Mouse (Mus musculus) layer of hippocampus, adult 8-10 months (tissue): ENCODE results near the gene Tprn. TPM values are rescaled to one million over a fixed set of nuclear protein-coding genes. Genes with fewer than 3 reads are reported as not detected.

Source experiments
- DNase-seq, 2 experiments: peaks; one replicate each; pipeline ENCODE4 v3.0.0; 2022; ENCODE audit warnings: low spot score in 2 of 2
- total RNA-seq, 4 experiments: library from RNA; stranded (reverse); gene quantifications; 2 replicates each; pipeline ENCODE4 v1.2.4; 2022

The Tprn gene
- total RNA-seq, result 10 to 100 TPM; 19.9 to 27.8 (median 24.3) TPM

DNA sequence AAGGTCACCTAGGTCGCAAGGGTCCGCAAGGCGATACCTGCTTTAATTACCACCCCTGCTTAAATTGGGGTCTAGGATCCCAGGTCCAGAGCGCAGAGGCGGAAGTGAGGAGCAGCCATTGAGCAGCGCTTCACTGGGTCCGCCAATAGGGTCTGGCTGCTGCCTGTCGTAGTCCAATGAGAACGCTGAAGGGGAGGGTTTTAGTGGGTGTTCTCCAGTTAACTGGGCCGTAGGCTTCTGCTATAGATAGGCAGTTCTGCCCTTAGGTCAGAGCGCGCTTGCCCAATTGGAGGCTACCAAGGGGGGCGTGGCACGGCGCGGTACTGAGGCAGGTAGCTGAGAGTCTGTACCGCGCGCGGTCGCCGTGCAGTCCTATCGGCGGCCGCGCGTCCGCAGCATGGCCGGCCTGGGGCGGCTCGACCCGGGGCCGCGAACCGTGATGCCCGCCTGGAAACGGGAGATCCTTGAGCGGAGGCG lies at the start of gene Tprn:
Tprn (plus strand) TSS at position 328 of the 477 bp plus-strand sequence.
- peak; percentile 94 to 97 for DNase-seq

DNA sequence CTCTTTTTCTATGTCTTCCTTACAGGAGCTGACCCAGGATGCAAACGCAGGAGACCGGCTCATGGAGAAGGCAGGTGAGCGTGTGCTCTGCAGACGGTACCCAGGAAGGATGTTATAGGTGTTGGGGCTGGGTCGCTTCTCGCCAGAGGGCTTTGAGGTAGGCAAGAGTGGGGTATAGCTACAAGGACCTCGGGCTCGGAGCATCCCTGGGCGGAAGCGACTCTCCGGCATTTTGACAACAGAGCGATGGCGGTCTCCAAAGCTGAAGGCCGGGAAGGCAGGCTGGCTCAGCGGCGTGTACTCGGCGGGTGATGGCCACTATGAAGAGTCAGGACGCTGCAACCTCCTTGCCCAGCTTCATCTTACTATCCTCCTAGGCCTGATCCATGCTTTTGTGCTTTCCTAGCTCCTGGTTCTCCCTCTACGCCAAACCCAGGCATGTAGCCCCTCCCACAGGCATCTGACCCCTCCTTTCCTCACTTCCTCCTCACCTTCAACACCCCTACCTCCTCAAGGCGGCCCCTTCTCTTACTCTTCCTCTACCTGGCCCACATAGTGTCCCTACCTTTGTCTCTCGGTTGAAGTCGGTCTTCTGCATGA lies 49.1 kb upstream of the Tprn start:
- DNase-seq, result no peak

DNA sequence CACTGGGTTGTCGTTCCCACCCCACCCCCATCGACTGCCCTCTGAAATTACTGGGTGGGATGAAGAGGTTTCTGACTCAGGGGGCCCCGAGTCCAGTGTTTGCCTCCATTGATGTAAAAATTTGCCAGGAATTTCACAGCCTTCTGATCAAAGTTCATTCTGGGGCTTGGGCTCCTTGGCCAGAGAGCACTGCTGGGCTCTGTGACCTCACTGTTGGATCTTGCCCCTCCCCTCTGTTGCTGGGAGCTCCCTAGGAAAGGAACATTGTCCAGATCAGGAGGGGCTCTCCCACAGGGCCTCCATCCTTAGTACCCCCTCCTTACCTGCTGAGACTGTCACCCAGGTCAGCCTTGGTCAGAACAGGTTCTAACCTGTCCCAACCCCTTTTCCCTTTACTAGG lies 48.0 kb upstream of the Tprn start, which contains the start of gene Stpg3:
Stpg3 (minus strand) TSS at position 194 of the 400 bp plus-strand sequence.
- no peak for DNase-seq

DNA sequence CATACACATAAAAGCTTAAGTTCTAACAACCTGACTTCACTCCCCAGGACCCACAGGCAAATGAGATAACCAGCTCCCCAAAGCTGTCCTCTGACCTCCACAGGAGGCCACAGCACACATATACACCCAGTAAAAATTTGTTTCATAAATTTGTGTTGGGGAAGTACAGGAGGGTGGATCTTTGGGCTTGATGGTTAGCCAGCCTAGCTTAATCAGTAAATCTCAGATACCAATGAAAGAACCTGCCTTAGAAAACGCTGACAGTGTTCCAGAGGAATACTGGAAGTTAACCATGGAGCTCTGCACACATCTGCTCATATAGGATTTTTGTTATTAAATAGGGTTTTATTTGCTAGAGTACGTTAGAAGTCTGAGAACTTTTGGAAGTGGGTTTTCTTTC lies 44.8 kb upstream of the Tprn start:
- DNase-seq, result no peak

DNA sequence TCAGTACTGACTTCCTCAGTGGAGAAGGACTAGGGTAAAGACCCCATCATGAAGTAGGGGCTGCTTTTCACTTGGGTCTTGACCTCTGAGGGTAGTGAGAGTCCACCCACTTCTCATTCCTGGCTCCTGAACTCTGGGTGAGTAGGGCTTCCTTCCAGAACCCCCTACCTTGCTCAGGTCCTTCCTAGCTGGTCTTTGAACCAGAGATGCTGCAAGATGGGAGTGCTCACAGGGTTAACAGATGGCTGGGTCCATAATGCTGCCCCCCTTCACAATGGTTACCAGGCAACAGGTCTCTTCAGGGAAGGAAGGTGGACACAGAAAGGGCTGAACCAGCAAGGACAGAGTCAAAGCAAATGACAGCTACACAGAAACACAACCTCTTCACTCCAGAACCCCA lies 44.0 kb upstream of the Tprn start, which contains the start of gene Fam166a:
Fam166a (plus strand) TSS at position 301 of the 400 bp plus-strand sequence.
- no peak for DNase-seq

DNA sequence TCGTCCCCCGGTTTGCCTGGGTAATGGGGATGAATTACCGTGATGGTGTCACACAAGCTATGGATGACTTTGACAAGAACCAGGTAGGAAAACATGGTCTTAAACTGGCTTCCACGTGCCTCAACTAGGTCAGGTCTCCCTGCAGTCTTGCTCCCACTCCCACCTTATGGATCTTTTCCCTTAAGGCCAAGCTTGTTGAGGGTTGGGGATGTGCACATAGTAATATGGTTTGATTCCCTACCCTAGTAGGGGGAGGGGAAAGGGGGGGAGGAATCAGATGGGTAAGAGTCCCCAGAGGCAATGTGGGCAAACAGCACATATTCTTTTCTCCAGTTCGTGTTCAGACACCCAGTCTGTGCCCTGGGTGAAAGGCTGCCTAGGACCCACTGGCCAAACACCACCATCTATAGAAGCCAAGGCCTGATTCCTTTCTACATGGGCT lies 41.1 kb upstream of the Tprn start:
- no peak for DNase-seq

DNA sequence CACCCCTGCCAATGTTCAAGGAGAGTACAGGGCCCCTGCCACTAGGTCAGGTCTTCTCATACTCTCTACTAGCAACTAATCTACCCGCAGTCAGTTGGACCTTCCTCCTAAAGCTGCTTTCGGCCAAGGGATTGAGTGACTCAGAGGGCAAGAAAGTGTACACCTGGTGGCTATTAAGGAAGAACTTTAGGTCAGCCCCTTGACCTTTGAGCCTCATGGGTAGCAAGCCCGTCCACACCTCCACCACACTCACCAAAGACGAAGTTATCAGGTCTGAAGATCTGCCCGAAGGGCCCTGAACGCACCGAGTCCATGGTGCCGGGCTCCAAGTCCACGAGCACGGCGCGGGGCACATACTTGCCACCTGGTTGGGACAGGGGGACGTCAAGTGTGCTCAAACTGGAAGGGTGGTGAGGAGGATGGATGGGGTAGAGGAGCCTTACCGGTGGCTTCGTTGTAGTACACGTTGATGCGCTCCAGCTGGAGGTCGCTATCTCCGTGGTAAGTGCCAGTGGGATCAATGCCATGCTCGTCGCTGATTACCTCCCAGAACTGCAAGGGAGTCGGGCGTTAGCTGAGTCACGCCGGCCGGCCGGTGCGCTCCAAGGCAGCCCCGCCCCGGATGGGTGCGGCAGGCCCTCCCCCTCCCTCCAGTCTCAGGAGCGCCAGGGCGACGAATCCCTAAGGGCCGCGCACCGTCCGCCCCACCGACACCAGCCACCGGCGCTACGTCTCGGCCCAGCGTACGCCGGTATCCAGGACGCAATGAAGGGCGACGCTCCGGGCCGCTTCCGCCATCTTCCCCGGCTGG lies 38.5 kb upstream of the Tprn start:
- peak; percentile 67 for DNase-seq

DNA sequence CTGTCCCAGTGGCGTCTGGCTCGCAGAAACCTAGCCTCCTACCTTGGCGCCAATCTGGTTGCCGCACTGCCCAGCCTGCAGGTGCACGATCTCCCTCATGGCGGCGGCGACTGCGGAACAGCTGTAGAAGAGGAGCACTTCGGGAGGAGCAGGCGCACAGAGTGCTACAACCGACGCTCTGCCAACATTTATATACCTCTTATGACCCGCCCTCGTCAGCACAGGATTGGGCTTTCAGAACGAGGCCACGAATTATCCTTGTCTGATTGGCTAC lies 38.0 kb upstream of the Tprn start, which contains the start of gene Tubb4b:
Tubb4b (minus strand) TSS at position 211 of the 274 bp plus-strand sequence.
- DNase-seq, result no peak

DNA sequence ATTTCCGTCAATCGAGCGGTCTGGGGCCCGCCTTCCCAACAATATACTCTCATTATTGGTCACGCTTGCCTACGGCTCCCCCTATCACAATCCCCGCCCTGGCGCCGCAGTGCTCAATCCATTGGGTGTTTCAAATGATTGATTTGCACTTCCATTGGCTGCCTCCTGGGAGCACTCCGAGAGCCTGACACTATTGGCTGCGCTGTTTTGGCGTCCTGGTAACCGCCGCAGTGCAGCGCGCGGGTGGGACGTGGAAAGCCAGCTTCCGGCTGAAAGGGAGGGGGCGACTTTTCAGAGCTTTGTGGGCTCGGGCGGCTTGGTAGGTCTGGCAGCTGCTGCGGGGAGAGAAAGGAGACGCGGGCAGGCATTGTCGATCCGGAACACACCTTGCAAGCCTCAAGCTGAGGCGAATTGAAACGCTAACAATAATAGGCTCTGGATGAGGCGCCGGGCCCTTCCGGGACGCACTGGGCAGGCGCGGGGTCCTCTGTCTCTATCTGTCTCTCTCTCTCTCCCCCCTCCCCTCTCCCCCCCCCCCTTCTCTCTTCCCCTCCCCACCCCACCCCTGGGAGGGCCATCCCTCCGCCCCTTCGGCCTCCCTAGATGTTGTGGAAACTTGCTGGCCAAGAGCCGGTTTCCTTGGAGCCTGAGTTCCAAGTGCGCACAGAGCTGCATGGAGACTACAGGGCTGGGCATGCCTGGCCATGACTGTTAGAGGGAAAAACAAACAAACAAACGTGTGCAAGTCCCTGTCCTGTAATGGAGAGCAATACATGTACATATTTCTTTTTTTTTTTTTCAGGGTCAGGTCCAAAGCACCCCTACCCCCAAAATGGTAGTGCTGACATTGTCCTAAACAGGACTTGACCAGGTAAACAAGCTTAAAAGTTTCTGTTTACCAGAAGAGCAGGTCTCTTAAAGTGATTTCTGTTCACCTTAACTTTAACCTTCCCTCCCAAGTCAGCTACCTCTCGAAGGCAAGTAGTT lies 37.4 kb upstream of the Tprn start:
- DNase-seq, result peak; percentile 99 to 100

DNA sequence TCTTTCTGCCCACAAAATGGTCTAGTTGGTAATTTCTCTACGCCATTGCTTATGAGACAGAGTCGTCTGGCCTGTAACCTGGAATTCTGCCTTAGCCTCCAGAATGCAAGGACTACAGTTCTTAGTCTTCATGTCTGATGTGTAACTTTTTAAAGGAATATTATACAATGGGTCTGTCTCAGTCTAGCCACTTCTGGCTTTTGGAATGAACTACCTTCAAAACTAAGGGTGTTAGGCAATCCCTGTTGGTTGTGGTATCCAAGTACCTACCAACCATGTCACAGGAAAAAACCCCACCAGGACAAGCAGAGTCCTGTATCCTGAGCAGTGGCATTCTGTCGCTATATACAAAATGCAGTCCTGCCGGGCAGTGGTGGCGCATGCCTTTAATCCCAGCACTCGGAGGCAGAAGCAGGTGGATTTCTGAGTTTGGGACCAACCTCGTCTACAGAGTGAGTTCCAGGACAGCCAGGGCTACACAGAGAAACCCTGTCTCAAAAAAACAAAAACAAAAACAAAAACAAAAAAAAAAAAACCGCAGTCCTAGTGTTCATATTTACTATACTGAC lies 36.5 kb upstream of the Tprn start:
- DNase-seq, result no peak

DNA sequence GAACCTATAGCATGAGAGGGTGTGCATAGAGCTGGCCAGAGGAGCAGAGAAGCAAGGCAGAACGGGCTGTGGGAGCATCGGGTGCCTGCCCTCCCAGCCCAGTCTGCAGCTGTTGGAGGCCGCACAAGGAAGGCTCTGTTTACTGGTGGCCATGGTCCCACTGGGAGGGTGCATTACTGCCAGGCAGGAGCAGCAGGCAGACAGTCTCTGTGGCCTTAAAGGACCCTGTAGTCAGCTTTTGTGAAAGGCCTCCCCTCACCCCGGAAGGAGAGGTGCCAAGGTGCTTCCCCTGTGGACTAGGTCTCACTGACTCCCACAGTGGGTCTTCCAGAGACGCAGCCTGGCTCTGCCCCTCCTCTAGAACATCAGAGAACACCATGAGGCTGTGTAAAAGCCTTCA lies 35.6 kb upstream of the Tprn start:
- DNase-seq, result peak; percentile 66 to 74

DNA sequence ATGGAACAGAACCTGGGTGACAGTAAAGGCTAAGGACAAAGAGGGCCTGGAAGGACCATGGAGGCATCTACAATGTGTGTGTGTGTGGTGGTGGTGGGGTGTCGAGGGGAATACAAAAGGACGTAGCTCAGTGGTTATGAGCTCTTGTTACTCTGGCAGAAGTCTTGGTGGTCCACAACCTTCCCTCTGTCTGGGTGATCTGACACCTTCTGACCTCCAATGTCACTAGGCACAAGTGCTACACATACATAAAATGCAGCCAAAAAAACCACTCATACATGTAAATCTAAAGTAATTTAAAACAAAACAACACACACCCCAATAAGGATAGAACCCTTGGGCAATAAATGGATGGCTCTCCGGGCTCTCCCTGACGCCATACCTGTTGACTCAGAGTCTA lies 35.0 kb upstream of the Tprn start:
- no peak for DNase-seq

DNA sequence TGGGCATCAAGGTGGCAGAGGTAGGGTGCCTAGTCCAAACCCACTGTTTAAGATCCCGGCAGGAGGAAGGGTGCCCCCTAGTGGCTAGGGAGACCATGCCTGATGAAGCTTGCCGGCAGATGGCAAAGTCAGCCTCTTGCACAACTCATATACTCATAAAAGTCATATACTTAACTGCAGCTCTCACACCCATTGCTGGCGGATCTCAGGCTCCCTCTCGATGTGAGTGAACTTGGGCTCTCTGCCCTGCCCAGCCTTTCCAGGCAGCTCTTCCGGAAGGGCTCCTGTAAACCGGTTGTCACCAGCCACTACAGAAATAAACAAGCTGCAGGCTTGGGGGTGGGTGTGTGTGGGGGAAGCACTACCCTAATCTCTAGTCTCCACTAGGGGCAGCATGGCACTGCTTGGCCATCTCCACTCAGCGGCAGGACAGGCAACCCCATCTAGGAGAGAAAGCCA lies 34.0 kb upstream of the Tprn start:
- DNase-seq, result peak; percentile 85 to 88

DNA sequence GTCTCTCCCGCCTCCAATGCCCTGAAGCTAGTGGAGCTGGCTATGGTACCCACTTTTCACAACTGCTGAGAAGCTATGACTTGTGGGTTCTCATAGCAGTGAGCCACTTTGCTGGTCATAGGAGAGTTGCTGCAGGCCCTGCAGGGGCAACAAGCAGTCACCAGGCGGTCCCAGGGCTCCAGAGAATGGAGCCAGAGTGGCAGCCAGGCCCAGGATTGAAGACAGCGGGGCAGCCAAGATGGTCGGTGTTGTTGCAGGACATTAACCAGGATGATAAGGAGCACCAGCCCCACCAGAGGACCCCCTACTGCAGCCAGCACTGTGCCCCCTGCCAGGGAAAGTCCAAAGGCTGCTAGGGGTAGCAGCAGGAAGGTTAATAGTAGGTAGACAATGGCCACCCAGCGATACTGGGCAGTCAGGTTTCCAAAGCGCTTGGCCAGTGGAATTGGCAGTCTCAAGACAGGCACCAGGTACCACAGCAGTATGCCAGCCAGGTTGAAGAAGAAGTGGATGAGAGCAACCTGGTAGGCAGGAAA lies 33.4 kb upstream of the Tprn start:
- DNase-seq, result no peak

DNA sequence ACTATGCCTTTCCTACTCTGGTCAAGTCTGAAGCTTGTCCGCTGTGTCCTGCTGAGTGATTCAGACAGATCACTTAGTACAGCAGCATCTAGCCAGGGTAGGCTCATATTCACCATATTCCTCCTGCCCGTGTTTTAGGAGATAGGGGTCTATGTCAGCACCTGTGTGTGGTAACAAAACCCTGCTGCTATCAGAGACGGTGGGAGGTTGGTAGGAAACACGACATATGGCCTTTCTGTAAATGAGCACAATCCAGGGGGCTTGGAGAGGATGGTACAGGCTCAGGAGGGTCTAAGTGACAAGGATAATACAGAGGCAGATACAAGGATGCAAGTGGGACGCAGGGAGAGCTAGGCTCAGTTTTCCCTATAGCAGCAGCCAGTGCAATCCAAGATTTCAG lies 32.8 kb upstream of the Tprn start:
- no peak for DNase-seq

DNA sequence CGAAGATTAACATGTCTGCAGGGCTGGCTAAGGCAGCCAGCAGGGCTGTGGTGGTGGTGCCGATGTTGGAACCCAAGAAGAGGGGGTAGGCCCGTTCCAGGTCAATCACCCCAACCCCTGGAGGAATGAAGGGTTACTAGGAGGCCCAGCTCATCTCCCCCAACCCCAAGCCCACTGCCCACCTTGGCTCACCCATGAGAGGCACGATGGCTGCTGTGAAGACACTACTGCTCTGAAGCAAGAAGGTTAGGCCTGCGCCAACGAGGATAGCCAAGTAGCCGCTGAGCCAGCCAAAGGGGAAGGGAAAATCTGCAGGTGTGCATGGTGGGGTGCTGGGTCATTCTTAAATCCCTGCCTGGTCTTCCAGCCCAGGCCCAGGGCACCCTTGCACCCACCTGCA lies 31.8 kb upstream of the Tprn start:
- DNase-seq, result no peak

DNA sequence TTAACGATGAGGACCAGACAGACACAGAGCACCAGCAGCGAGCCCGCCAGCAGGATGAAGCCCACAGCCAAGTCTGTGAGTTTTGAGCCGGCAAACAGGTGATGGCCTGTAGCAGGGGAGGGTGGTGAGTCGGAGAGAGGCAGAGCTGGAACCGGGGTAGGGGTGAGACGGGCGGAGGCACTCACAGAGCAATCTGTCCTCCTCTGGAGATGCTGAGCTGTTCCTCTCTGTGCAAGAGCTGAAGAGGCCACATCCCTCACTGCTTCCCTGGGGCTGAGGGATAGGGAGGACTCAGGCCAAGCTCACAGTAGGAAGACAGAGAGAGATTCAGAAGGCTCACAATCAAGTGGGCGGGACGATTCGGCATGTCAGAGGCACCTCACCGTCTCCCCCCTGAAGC lies 31.4 kb upstream of the Tprn start:
- DNase-seq, result no peak

DNA sequence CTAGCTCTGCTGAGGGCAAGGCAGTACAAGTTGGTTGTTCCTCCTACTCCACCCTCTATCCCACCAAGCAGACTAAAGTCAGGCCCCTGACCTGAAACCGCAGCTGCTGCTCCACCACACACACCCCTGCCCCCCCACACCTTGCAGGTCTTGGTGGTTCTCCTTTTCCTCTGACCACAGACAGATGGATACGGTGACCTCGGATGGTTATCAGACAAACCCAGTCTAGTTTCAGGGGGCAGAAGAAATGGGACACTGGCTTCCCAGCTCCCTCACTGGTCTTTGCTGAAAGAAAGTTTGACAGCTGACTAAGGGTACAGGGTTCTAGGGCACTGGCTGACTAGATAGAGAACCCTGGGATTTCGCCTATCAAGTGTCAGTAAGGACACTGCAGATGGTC lies 29.0 kb upstream of the Tprn start:
- DNase-seq, result no peak

DNA sequence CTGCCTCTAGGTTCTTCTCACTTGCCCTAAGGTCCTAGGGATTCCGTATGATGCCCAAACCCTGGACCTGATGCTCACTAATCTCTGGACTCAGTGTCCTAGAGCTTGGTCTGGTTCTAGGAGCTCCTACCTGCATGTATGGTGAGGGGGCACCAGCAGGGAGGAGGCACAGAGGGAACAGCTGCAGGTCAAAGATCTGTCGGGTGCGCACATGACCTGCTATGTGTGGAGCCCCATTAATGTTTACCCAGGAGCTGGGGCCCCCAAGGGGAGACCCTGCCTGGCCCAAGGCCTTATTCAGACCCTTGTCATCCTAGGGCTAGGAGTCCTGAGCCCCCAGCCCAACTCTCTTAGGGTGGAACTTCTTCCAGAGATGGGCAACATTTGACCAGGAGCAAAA lies 28.4 kb upstream of the Tprn start, which contains the start of gene Slc34a3:
Slc34a3 (minus strand) TSS at position 315 of the 400 bp plus-strand sequence.
- no peak for DNase-seq

DNA sequence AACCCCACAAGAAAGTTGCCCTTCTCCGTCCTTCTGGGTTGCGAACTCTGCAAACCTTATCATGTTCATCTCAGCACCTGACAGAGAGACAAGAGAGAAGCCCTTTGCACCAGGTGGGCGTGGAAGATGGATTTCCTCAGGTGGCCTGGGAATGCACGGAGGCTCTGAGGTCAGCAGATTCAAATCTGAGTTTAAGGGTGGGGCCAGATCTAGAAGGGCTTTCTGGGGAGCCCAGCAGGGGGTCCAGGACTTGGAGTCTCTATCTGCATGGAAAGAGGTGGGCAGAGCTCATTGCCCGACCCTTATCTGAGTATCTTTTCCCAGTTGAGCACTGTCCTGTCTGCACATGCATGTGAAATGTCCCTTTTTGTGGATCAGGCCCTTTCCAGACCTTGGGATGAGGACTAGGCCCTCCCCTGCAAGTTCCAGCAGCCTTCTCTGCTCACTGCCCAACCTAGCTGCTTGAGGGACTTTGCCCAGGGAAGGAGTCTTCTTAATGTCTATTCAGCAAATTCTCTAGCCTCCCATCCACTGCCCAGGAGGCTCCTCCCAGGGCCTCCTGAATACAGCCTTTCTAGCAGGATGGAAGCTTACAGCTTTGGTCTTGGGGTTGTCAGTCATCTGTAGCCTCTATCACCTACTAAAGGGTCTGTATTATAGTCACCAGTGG lies 27.7 kb upstream of the Tprn start:
- DNase-seq, result no peak
